Mouse (Mus musculus) heart, adult 8-10 months (tissue): ENCODE measurements at regions not wholly inside any gene's neighbourhood (a gene's known extent, or its start where the extent isn't known, plus 50 kb on each side); places are given as distances from the start of the nearest gene placed in this dataset.

Experiments
- DNase-seq: peaks from one replicate; pipeline ENCODE4 v3.0.0; 2022; ENCODE audit warnings: low spot score

DNA sequence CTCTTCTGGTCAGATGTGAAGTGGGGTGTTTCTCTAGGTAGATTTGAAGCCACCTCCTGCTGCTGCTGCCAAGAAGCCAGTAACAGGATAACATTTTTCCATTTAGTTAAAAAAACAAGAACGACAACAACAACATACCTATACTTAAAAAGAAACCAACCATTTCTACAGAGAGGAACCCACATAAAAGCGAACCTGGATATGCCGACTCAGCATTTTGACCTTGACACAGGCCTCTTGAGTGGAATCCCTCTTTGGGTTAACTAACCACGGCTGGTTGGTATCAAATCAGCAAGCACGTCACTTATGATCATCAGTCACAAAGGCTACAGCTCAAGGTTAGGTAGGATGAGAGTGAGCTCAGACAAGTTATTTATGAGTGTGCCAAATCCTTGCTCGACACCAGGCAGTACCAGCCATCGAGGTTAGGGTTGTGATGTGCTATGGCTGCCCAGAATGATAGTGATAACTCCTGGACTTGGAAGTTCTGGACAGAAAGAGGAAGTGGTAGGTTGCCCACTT is 269.7 kb downstream of the Cbln1 start:
- DNase-seq = no peak

DNA sequence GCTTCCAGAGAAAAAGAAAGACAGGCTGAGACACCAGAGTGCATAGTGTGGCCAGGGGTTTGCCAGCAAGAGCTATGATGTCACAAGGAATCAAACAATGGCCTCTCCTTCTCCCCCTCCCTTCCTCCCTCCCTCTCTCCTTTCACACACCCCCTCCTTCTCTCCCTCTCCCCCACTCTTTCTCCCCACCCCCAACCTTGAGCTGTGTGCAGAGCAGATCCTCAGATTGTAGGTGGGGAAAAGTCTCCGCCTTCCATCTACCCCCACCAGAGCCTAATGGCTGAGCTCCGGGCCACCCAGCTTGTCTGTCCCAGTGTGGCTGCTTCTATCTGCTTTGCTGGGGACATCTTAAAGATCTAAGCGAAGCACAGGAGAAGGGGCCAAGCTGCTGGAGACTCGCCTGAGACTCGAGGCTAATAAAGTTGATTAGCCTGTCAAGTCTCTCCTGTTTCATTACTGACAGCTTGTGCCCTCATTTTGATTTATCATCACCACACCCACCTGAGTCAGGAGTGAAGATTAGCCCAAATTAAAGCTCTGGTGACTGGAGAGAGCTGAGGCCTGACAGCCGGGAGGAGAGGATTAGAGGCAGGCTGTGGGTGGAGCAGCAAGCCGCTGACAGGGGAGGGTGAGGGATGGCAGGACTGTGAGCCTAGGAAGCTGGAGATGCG is 272.8 kb downstream of the Cbln1 start:
- no peak for DNase-seq

DNA sequence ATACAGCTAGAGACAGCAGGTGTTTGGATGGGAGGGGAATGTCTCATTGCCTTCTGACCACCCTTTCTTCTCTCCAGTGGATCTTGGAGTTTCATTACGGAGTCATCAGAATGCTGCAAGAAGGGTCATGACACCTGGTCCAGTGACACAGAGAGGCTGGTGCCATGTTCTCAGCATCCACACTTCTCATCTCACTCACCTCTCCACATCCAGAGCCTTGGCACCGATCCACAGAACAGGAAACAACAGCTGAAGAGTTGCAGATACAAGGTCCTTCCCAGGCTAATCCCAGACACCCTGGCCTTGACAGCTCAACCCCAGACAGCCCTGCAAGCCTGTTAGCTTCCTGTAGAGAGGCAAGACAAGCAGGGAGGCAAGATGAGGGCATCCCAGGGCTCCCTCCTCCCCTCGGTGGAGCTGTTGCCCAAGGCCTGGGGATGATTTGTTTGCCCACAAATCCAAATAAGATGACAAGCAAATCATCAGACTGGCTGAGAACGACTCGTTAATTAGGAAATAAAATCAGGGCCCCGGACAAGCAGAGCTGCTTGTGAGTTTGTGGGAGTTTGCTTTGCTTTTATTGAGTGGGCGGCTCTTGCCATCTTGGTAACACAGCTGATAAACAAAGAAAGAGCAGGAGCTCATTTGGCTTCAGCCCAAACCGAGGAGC is 274.4 kb downstream of the Cbln1 start:
- no peak for DNase-seq

DNA sequence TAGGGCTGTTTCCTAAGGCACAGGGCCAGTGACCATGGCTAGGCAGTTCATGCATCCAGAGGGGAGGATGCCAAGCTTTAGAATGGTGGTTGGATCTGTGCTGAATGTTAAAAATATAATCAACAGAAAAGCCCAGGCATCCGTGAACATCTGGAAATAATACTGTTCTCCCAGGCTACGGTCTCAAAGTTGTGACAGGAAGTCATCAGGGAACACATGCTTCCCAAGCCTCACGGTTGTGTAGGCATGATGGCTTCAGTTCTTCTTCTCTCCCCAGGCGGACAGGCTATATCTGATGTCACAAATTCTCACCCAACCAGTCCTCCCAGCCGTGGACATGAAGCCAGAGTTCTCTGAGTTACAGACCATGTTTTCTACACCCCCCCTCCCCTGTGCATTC is 275.4 kb downstream of the Cbln1 start:
- DNase-seq = no peak

DNA sequence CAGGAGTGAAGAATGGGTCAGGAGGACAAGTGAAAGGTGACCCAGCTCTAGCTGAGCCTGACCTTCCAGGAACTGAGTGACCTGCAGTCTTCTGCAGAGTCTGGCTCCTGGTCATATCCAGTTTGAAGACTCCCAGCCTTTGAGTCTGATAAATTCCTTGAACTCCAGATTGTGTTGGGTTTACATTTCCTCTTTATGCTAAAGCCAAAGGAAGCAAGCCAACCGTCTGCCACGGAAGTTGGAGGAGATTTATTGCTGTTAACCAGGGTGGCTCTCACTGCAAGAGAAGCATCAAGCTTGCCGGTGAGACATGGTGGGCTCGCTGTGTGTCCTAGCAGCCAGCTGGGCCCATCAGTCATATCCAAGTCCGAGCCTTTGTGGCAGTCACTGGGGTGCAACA is 276.4 kb downstream of the Cbln1 start:
- no peak for DNase-seq

DNA sequence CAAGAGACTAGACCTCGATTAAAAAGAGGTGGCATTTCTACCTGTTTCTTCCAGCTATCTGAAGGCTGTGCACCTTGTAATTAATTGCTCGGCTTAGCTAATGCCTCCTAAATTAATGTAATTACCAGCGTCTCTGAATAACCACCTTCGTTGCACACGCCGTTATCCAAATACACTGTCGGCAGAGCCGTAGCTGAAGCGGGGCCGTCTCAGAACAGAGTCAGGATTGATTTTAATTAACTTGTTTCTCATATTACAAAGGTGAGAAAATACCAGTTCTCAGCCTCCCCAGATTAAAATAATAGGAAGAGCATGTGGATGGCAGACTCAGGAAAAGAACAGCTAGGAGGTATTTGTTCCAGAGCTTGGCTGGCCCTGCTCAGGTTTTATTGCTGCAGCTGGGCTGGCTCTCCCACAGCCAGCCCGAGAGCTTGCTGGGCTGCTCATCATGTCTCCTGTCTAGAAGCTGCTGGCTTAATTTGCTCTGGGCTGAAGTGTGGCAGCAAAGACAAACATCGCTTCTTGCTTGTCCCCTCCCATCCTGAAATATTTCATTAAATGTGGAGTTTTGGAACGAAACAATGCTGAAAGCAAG is 282.5 kb downstream of the Cbln1 start:
- no peak for DNase-seq

DNA sequence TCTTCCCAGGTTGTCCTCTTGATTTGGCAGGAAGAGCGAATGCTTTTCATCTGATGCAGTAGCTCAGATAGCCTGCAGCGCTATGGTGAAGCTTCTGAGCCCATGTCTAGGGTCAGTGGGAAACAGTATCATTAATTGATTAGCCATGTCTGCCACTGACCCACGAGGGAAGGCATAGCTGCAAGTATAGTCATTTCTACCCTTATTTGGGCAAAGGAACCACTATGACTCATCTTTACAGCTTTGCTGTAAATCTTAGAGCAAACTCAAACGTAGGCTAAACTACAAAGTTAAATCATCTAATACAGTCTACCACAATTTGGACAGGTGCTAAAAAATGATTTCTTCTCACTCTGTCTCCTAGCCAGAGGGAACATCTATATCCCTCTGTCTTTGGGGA is 289.5 kb downstream of the Cbln1 start:
- DNase-seq = no peak

DNA sequence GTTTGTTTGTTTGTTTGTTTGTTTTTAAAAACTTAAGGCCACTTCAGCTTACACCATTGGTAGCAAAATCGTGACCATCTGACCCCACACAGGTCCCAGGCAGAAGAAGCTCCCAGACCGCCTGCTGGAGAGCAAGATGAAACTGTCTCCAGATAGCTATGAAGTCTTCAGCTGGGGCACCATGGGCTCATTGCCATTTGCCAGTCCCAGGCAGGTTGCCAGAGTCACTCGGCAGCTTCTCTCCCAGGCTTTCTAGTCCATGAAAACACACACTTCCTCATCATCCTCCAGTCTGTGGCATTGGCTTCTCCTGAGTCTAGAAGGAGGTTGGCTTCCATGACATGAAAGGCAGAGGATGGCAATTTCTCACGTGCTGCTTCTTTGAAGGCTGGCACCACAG is 293.5 kb upstream of the N4bp1 start:
- no peak for DNase-seq

DNA sequence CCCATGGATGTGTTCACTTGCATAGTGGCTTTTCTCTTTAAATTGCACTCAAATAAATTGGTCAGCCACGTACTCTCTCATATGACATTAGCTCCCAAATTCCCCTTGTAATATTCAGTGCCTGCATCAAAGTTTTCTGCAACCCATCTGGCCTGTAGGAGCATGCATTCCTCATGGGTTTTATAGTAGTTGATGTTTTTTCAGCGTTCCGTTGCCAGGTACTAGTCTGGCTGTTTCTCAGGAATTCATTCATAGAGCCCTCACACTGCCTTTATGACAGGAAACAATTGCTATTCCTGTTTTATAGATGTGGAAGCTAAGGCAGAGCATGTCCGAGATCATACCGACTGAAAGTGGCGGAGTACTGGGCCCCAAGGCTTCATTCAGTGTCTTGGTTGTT is 292.6 kb upstream of the N4bp1 start:
- DNase-seq = no peak

DNA sequence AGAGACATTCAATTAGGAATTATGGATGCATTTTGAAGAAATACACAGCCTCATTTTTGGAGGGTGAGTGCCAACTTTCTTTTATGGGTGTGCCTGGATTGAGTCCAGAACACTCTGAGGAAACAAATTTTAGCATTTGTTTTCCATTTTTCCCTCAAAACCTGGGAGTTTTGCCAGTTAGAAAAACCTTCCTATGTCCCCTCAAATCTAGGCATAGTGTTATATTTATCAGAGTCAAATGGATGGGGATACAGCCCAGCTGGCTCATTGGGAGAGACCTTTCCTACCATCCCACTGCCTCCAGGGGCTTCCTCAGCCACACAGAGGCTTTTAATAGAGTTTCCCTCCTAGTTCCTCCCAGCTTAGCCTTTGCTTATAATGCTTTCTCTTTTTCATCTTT is 290.0 kb upstream of the N4bp1 start:
- DNase-seq = no peak

DNA sequence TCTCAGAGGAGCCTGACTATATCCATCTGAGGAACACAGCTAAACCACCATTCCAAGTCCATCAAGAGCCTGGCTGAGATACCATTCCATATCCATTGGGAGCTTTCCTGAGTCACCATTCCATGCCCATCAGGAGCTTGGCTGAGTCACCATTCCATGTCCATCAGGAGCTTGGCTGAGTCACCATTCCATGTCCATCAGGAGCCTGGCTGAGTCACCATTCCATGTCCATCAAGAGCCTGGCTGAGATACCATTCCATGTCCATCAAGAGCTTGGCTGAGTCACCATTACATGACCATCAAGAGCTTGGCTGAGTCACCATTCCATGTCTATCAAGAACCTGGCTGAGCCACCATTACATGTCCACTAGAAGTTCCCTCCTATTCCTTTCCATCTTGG is 288.7 kb upstream of the N4bp1 start:
- no peak for DNase-seq

DNA sequence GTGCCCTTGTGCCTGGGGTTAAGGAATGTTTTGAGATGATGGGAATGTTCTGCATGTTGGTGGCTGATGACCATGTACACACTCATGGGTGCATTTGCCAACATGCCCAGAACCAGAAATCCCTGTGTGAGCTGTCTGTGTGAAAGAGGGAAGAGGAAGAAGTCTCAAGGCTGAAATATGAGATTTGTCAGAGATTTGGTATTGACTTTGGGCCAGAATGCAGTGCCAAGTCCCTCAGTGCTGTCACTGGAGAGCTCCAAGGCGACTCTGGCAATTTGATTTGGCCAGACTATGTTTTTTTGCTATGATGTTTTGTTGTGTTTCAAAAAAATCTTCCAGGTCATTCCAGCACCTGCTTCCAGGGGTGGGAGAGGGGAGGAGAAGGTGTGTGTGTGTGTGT is 281.7 kb upstream of the N4bp1 start:
- DNase-seq = no peak

DNA sequence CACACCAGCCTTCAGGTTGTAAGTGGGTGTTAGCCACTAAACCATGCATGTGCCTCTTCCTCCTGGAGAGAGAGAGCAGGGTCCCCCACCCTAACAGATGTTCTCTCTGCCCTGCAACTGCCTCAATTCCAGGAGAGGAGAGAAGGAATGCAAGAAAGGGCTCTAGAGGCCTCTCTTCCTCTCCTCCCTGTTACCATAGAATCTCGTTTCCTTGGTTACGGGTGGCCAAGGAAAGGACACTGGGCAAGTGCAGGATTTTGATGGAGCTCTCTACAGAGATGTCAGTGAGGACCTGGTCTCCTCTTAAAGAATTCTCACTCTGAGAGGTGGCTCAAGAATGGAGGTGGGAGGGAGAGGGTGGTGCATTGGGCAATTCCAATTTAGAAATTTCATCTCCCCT is 275.4 kb upstream of the N4bp1 start:
- DNase-seq = no peak

DNA sequence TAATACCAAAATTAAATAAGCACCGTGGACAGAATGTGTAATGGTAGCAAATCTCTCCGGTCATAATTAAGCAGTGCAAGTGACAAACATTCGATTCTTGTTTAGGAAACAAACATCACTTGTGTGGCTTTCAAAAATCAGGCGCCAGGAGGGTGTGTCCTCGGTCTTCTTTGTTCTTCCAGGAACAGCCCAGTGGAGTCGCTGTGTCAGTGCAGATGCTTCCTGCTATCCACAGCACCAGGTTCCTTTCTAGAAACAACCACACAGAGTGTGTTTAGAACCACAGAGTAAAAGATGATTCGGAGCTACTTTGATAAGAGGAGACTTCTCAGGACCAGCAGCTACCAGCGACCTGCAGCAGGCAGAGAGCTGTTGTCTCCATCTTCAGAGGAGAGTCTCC is 273.3 kb upstream of the N4bp1 start:
- no peak for DNase-seq

DNA sequence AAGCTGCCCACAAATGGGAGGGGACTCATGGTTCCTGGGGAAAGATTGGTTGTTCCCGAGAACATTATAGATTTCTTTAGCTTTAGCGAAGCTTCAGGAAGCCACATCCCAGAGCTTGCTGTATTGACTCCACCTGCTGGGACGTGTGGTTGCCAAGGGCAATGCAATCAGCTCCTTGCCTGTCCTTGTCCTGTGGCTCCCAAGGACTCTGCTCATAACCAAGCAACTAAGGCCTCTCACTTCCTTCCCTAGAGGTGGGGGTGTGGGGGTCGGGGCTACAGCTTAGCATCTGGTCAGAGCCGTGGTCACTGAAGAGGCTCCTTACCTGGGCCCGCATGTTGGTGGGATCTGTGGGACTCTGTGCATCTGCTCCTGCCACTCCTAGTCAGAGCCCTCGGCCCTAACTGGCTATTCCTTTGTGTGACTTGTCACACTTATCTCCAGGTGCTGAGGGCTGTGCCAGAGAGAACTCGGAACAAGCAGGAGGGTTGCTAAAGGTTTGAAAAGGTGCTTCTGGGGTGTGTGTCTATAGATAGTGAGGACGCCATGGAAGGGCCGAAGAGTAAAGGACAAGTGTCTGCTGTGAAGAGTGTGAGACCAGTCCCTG is 270.9 kb upstream of the N4bp1 start:
- DNase-seq = no peak

DNA sequence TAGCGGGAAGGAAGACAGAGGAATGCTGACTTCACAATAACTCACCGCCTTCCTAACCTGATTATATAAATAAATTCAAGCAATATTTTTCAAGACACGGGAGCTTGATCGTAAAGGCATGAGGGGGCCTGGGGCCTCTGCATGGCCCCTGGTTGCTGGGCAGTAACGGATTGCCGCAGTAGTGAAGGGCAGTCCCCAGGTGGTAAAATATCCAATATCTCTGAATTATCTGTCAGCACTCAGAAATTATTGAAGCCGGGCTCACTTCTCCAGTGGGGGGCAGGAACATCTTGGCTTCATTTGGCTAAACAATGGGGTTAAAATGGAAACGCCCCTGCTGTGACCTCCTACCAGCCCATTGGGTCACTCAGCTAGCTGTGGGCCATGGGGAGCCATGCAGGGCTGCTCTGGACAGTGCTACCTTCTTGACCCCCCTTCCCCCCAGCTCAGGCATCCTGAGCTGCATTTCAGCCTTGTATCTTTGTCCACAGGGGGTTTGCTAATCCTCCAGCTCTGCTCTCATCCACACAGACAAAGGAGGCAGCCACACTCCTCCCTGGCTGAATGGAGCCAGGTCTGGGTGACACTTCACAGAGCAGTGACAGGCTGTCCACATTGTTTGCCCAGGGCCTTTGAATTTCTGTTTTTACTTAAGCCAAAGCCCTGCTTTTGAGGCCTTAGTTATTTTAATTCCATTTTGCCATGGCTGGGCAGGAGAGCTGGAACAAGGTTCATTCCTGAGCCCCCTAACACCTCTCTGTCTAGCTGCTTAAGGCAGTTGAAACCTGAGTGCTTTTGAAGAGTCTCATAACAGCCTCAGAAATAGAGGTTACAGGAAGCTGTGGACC is 267.2 kb upstream of the N4bp1 start:
- no peak for DNase-seq

DNA sequence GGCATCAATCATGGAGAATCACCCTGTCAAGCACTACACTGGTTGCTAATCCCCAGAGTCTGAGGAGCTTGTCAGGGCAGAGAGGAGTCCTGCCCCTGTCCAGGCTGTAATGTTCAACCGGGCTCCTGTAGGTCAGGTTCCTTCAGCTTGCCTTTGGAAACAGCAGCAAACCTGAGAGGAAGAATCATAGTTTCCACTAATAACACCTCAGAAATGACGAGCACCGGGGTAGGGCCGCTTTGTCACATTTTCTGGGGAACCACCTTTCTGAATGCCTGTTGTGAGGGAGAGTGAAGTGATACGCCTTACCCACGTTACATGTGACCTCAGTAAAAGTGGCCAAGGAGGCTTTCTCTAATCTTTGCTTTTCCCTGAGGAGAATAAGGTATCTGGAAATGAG is 263.8 kb upstream of the N4bp1 start:
- no peak for DNase-seq

DNA sequence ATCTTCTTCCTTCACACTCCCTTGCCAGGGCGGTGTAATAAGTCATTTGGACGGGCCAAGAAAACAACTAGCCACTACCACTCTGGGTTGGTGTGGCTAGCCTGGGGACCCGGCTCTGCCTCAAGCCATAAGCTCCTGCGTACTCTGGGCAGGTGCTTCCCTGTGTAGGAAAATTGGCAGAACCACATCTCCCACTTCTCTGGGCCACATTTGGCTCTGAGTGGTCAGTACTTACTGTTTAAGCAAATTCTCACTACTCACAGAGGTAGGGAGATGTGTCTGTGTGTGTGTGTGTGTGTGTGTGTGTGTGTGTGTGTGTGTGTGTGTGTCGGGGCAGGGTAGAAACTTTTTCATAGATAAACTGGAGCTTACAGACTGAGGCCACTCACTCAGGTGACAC is 262.6 kb upstream of the N4bp1 start:
- no peak for DNase-seq

DNA sequence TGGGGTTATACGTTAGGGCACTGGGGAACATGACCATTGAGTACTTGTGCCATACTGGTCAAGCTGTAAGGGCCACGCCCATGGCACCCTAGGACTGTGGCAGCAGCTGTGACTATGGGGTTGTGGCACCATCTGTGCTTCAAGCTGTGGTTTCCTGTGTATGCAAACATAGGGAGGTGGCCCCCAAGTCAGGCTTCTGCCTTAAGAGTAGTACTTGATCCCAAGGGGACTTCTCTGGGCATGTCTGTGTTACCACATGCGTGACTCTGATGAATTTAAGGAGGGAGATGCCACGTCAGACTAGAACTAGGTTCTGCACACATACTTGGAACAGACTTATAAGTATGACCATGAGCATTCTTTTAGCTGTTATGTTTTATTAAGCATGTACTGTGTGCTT is 252.4 kb upstream of the N4bp1 start:
- DNase-seq = no peak

DNA sequence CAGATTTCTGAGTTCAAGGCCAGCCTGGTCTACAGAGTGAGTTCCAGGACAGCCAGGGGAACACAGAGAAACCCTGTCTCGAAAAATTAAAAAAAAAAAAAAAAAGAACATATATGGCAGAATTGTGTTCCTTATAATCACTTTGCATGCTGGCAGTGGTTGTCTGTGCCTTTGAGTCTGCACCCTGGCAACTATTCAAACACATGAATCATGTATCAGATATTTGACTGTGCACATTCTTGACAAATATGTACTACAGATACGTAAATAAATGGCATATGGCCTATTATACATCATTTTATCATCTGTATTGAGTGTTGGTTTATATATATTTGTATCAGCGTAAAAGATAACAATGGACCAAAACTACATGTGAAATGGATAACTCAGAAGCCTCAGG is 246.7 kb upstream of the N4bp1 start:
- no peak for DNase-seq

DNA sequence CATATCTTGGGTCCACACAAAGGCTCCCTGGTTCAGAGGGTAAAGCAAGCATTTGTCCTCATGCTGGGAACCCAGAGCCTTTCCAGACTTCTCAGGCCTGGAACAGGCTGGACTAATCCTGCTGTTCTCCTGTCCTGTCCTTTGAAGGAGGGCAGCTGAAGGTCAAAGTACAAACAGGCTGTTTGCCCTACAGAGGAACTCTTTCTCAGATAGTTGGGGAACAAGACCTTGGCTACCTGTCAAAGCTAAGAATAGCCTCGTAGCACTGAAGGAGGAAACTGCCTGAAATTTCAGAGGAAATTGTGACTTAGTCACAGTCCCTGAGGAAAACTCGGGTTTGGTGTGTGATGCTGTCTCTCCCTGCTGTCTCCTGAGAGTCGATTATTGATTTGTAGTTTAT is 245.6 kb upstream of the N4bp1 start:
- peak; percentile 77 for DNase-seq

DNA sequence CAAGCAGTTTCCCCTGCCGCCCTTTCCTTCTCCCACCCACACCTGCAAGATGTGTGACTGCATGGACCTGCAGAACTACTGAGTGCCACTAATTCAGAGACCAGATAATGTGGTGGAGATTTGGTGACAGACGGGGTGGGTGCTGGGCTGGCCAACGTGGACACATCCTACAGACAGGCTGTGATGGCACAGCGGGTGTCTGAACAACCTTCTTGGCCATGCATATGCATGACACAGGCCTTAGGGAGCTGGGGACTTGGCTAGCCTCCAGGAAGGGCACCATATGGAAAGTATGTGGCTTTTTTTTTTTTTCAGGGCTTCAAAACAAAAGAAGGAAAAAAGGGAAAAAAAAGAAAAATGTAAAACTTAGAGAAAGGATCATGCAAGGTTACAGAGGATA is 243.5 kb upstream of the N4bp1 start:
- no peak for DNase-seq
